Mouse (Mus musculus) heart, embryonic 11.5 days (tissue): ENCODE measurements around the gene Pbx3. TPM values are rescaled to one million over a fixed set of nuclear protein-coding genes. Genes with fewer than 3 reads are reported as not detected.

Experiments used
- ATAC-seq: fragments of 200-750 bp; cut with Nextera tagmentation; replicated peaks from 2 replicates; pipeline ENCODE4 v1.8.0; 2017; ENCODE audit warnings: moderate library complexity; ENCODE audit not compliant: insufficient number of reproducible peaks, low FRiP score, low TSS enrichment
- H3K27ac ChIP-seq: fragments of 300-500 bp; sonication (generic); 2 replicates; pipeline ENCODE4 v1.5.1; 2014; ENCODE audit warnings: mild to moderate bottlenecking, low read depth, low read length
- H3K27me3 ChIP-seq: fragments of 300-500 bp; sonication (generic); 2 replicates; pipeline ENCODE4 v1.6.1; 2014; ENCODE audit warnings: mild to moderate bottlenecking, low read length, mixed read lengths; ENCODE audit not compliant: control insufficient read depth, insufficient read depth
- H3K36me3 ChIP-seq: fragments of 300-500 bp; sonication (generic); 2 replicates; pipeline ENCODE4 v1.6.1; 2014; ENCODE audit warnings: mild to moderate bottlenecking, low read length, moderate library complexity, mixed read lengths; ENCODE audit not compliant: control insufficient read depth, insufficient read depth
- H3K4me1 ChIP-seq: fragments of 300-500 bp; sonication (generic); 2 replicates; pipeline ENCODE4 v1.6.1; 2014; ENCODE audit warnings: low read length; ENCODE audit not compliant: control insufficient read depth, insufficient read depth
- H3K4me2 ChIP-seq: fragments of 300-500 bp; sonication (generic); 2 replicates; pipeline ENCODE4 v1.6.1; 2014; ENCODE audit warnings: mild to moderate bottlenecking, moderate library complexity
- H3K4me3 ChIP-seq: fragments of 300-500 bp; sonication (generic); 2 replicates; pipeline ENCODE4 v1.5.1; 2014; ENCODE audit warnings: low read depth, low read length
- H3K9ac ChIP-seq: fragments of 300-500 bp; sonication (generic); 2 replicates; pipeline ENCODE4 v1.6.1; 2014; ENCODE audit warnings: mild to moderate bottlenecking, low read depth, low read length, moderate library complexity
- H3K9me3 ChIP-seq: fragments of 300-500 bp; sonication (generic); replicated peaks from 2 replicates; pipeline ENCODE4 v1.6.1; 2016; ENCODE audit warnings: low read length; ENCODE audit not compliant: control insufficient read depth
- WGBS: fragments of 180-500 bp; shearing (Covaris S2); extraction: QIAGEN DNeasy Blood & Tissue Kit; methylation state at CpG from one replicate; pipeline ENCODE4 v1.1.7; 2014; ENCODE audit not compliant: insufficient replicate concordance; 5-methylcytosine and 5-hydroxymethylcytosine counted together
- polyA plus RNA-seq: library from polyadenylated mRNA; unstranded; fragments of >200 nt; fragmentation: Nextera tagmentation; extraction: Ambion mirVana; gene quantifications from 2 replicates; pipeline ENCODE4 v1.2.1, GENCODE M21; 2014

The Pbx3 gene
- polyA plus RNA-seq, 1 experiment from 2014 or later, result 29.1 TPM

GRCm38 (mm10) chr2:34249961-34250658 lies 122.8 kb downstream of the Pbx3 start:
- Histone ChIP-seq H3K9me3 (no peaks in the 10 kb centered on the region), H3K4me1 (peaks cover 14% of the 10 kb centered on the region), H3K4me3 (peak overlapping the region; percentile 66), H3K27ac (peak overlapping the region; percentile 89), H3K36me3 (no peaks in the 10 kb centered on the region), H3K4me2 (peak overlapping the region; percentile 73), H3K27me3 (no peaks in the 10 kb centered on the region), H3K9ac (peak overlapping the region; percentile 76)
- ATAC-seq, result peak; percentile 18; the same call in 1 of the 2 replicates
- WGBS, result 4% methylated on average over 18 of the region's 18 CpGs

GRCm38 (mm10) chr2:34249141-34249960 lies 123.6 kb downstream of the Pbx3 start:
- H3K4me1 ChIP-seq, result peaks cover 14% of the 10 kb centered on the region
- peak overlapping the region; percentile 73 for H3K4me2 ChIP-seq
- no peaks in the 10 kb centered on the region for H3K27me3 ChIP-seq
- H3K4me3 ChIP-seq, result peak overlapping the region; percentile 66
- H3K36me3 ChIP-seq, result no peaks in the 10 kb centered on the region
- no peaks in the 10 kb centered on the region for H3K9me3 ChIP-seq
- H3K9ac ChIP-seq, result peak overlapping the region; percentile 76
- peak; percentile 75 for ATAC-seq
- H3K27ac ChIP-seq, result peak overlapping the region; percentile 89
- WGBS, result 2% methylated on average over 15 of the region's 15 CpGs

GRCm38 (mm10) chr2:34240885-34241284 lies 132.1 kb downstream of the Pbx3 start:
- Histone ChIP-seq H3K4me1 (peaks cover 6% of the 10 kb centered on the region), H3K4me2 (no peak overlapping the region), H3K36me3 (no peaks in the 10 kb centered on the region), H3K9me3 (no peaks in the 10 kb centered on the region), H3K4me3 (no peak overlapping the region), H3K9ac (no peak overlapping the region), H3K27ac (no peak overlapping the region), H3K27me3 (no peaks in the 10 kb centered on the region)
- ATAC-seq, result no peak

- Histone ChIP-seq H3K27ac (no peak overlapping the region), H3K27me3 (no peaks in the 10 kb centered on the region), H3K36me3 (no peaks in the 10 kb centered on the region), H3K4me2 (no peak overlapping the region), H3K9ac (no peak overlapping the region), H3K4me3 (no peak overlapping the region), H3K4me1 (peaks cover 6% of the 10 kb centered on the region; the same call in 1 of the 2 replicates), H3K9me3 (no peaks in the 10 kb centered on the region)
- no peak for ATAC-seq
- WGBS, result 79% methylated on average over 4 of the region's 4 CpGs
These were observed 133.6 kb downstream of the Pbx3 start for GRCm38 (mm10) chr2:34239315-34239858.

GRCm38 (mm10) chr2:34235467-34236075 lies 137.4 kb downstream of the Pbx3 start:
- H3K4me3 ChIP-seq, result no peak overlapping the region
- H3K27ac ChIP-seq, result no peak overlapping the region
- no peaks in the 10 kb centered on the region for H3K27me3 ChIP-seq
- no peak overlapping the region for H3K9ac ChIP-seq
- H3K4me1 ChIP-seq, result peaks cover 11% of the 10 kb centered on the region
- H3K9me3 ChIP-seq, result no peaks in the 10 kb centered on the region
- no peak overlapping the region for H3K4me2 ChIP-seq
- ATAC-seq, result no peak
- 64% methylated on average over 8 of the region's 8 CpGs for WGBS
- H3K36me3 ChIP-seq, result no peaks in the 10 kb centered on the region

- ATAC-seq, result no peak
These were observed 138.7 kb downstream of the Pbx3 start for GRCm38 (mm10) chr2:34234274-34234673.

GRCm38 (mm10) chr2:34233271-34233670 lies 139.7 kb downstream of the Pbx3 start:
- H3K4me1 ChIP-seq, result peaks cover 8% of the 10 kb centered on the region
- no peak overlapping the region for H3K9ac ChIP-seq
- H3K27ac ChIP-seq, result no peak overlapping the region
- H3K4me3 ChIP-seq, result no peak overlapping the region
- WGBS, result 79% methylated on average over 5 of the region's 5 CpGs
- H3K36me3 ChIP-seq, result no peaks in the 10 kb centered on the region
- no peaks in the 10 kb centered on the region for H3K9me3 ChIP-seq
- no peak for ATAC-seq
- H3K4me2 ChIP-seq, result no peak overlapping the region
- H3K27me3 ChIP-seq, result no peaks in the 10 kb centered on the region

More at GRCm38 (mm10) chr2:34234274-34234673, 138.7 kb downstream of the Pbx3 start:
- Histone ChIP-seq H3K4me2 (no peak overlapping the region), H3K9me3 (no peaks in the 10 kb centered on the region), H3K27ac (no peak overlapping the region), H3K9ac (no peak overlapping the region), H3K4me1 (peaks cover 11% of the 10 kb centered on the region), H3K36me3 (no peaks in the 10 kb centered on the region), H3K4me3 (no peak overlapping the region), H3K27me3 (no peaks in the 10 kb centered on the region)
- WGBS, result 62% methylated on average over 1 of the region's 1 CpGs

GRCm38 (mm10) chr2:34227688-34228087 lies 145.3 kb downstream of the Pbx3 start:
- peaks cover 9% of the 10 kb centered on the region for H3K4me1 ChIP-seq
- 84% methylated on average over 4 of the region's 4 CpGs for WGBS
- no peaks in the 10 kb centered on the region for H3K9me3 ChIP-seq
- no peaks in the 10 kb centered on the region for H3K27me3 ChIP-seq
- H3K9ac ChIP-seq, result no peak overlapping the region
- no peak for ATAC-seq
- H3K27ac ChIP-seq, result no peak overlapping the region
- H3K4me3 ChIP-seq, result no peak overlapping the region
- no peaks in the 10 kb centered on the region for H3K36me3 ChIP-seq
- no peak overlapping the region for H3K4me2 ChIP-seq
